Mouse (Mus musculus) kidney, embryonic 14.5 days (tissue): ENCODE results near the gene Abt1. TPM values are rescaled to one million over a fixed set of nuclear protein-coding genes. Genes with fewer than 3 reads are reported as not detected.

Experiments used
- ATAC-seq: fragments of 200-750 bp; cut with Nextera tagmentation; 2 replicates; pipeline ENCODE4 v1.8.0; 2017; ENCODE audit warnings: moderate number of reproducible peaks, mild to moderate bottlenecking, moderate TSS enrichment, moderate library complexity; ENCODE audit not compliant: low FRiP score, low TSS enrichment
- H3K27ac ChIP-seq: fragments of 300-500 bp; sonication (generic); 2 replicates; pipeline ENCODE4 v1.5.1; 2014; ENCODE audit warnings: low read depth, mild to moderate bottlenecking, low read length, moderate library complexity, mixed read lengths
- H3K27me3 ChIP-seq: fragments of 300-500 bp; sonication (generic); 2 replicates; pipeline ENCODE4 v1.6.1; 2014; ENCODE audit warnings: mild to moderate bottlenecking, low read length; ENCODE audit not compliant: control insufficient read depth, insufficient read depth
- H3K36me3 ChIP-seq: fragments of 300-500 bp; sonication (generic); 2 replicates; pipeline ENCODE4 v1.6.1; 2014; ENCODE audit warnings: low read length, mixed read lengths; ENCODE audit not compliant: control insufficient read depth, insufficient read depth
- H3K4me1 ChIP-seq: fragments of 300-500 bp; sonication (generic); 2 replicates; pipeline ENCODE4 v1.6.1; 2014; ENCODE audit warnings: low read length, mixed read lengths; ENCODE audit not compliant: control insufficient read depth, insufficient read depth
- H3K4me2 ChIP-seq: fragments of 300-500 bp; sonication (generic); replicated peaks from 2 replicates; pipeline ENCODE4 v1.6.1; 2014; ENCODE audit warnings: low read depth, mild to moderate bottlenecking, low read length
- H3K4me3 ChIP-seq: fragments of 300-500 bp; sonication (generic); 2 replicates; pipeline ENCODE4 v1.5.1; 2014; ENCODE audit warnings: mild to moderate bottlenecking, low read length
- H3K9ac ChIP-seq: fragments of 300-500 bp; sonication (generic); 2 replicates; pipeline ENCODE4 v1.6.1; 2014; ENCODE audit warnings: low read depth, mild to moderate bottlenecking, low read length, moderate library complexity
- H3K9me3 ChIP-seq: fragments of 300-500 bp; sonication (generic); 2 replicates; pipeline ENCODE4 v1.6.1; 2016; ENCODE audit warnings: low read length; ENCODE audit not compliant: control insufficient read depth
- WGBS: fragments of 180-500 bp; shearing (Covaris S2); extraction: QIAGEN DNeasy Blood & Tissue Kit; methylation state at CpG from one replicate; pipeline ENCODE4 v1.1.7; 2014; 5-methylcytosine and 5-hydroxymethylcytosine counted together
- polyA plus RNA-seq: library from polyadenylated mRNA; unstranded; fragments of >200 nt; fragmentation: Nextera tagmentation; extraction: Ambion mirVana; gene quantifications from 2 replicates; pipeline ENCODE4 v1.2.1, GENCODE M21; 2014

Abt1 gene
- polyA plus RNA-seq, 1 experiment from 2014 or later = 13.5 TPM

DNA sequence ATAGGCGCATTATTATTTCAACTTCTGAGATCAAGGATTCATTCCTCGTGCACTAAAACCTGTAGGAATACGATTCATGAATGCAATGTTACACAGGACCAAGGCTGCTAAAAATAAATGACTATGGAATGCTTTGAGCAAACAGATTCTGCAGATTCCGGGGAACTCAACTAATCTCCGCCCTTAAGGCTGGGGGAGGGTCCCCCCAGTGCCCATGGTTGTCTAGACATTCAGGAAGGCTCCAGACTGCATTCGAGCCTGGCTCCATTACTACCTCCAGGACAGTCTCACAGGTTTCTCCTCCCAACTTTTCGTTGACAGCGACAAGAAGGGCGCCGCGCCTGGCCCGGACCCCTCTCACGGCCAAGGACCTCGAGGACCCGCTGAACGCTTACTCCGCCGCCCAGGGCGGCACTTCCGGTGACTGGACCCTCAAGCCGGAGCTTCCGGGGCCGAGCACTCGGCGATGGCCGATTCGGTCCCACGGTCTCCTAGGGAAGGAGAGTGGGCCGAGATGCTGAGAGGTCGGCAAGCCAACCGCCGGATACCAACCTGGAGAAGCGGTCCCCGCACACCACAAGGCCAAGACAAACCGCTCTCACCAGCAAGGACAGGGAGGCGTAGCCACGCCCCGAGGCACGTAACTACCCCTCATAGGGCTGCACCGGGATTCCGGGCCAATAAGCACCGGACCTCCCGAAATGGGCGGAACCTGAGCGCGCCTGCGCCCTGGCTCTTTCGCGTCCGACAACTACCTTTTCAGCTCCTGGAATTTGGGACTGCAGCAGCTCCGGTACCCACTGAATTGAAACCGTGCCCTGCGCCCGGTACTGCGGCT is 54.9 kb downstream of the Abt1 start, which contains the start of gene Zfp322a:
TSS of gene Zfp322a (minus strand) at position 626 of the 838 bp plus-strand sequence.
- peak within 1 kb of the TSS; percentile 96 for H3K27ac ChIP-seq
- no peaks in the 10 kb centered on the region for H3K27me3 ChIP-seq
- peak within 1 kb of the TSS; percentile 67 for H3K4me3 ChIP-seq
- H3K9ac ChIP-seq = peak within 1 kb of the TSS; percentile 75
- peak; percentile 100 for ATAC-seq
- H3K36me3 ChIP-seq = peaks cover 6% of the 10 kb centered on the region
- peaks cover 10% of the 10 kb centered on the region; the same call in 1 of the 2 replicates for H3K4me1 ChIP-seq
- WGBS = under 1% methylated on average over 55 of the region's 55 CpGs
- peak within 1 kb of the TSS; percentile 43 for H3K4me2 ChIP-seq
- no peaks in the 10 kb centered on the region for H3K9me3 ChIP-seq

Other genes starting within 250 kb of the Abt1 start
- gene Vmn1r220, start 235.9 kb downstream of the Abt1 start, polyA plus RNA-seq = not detected in 2 replicates
- not detected in 2 replicates for gene Vmn1r221, start 209.7 kb downstream of the Abt1 start, polyA plus RNA-seq
- not detected in 2 replicates for gene Vmn1r222, start 187.9 kb downstream of the Abt1 start, polyA plus RNA-seq
- not detected in 2 replicates for gene Vmn1r223, start 176.7 kb downstream of the Abt1 start, polyA plus RNA-seq
- gene Zfp322a, start 54.7 kb downstream of the Abt1 start, polyA plus RNA-seq = 43.9 and 55.5 TPM in 2 replicates
- gene Btn1a1, start 42.0 kb upstream of the Abt1 start, polyA plus RNA-seq = 0.09 TPM in 2 replicates
- 0.31 and 0.87 TPM in 2 replicates for gene Btn2a2, start 65.0 kb upstream of the Abt1 start, polyA plus RNA-seq
- 6.1 and 9.9 TPM in 2 replicates for gene Hist1h4h, start 107.2 kb upstream of the Abt1 start, polyA plus RNA-seq
- 13.8 and 28.7 TPM in 2 replicates for gene Hist1h2af, start 110.0 kb upstream of the Abt1 start, polyA plus RNA-seq
- gene Hist1h3g, start 111.6 kb upstream of the Abt1 start, polyA plus RNA-seq = 8.2 and 12.5 TPM in 2 replicates
- gene Hist1h2bh, start 119.5 kb upstream of the Abt1 start, polyA plus RNA-seq = 1.4 and 2.9 TPM in 2 replicates
- gene Hist1h3f, start 120.2 kb upstream of the Abt1 start, polyA plus RNA-seq = 1.2 and 2.0 TPM in 2 replicates
- gene Hist1h4f, start 127.8 kb upstream of the Abt1 start, polyA plus RNA-seq = 1.1 and 2.9 TPM in 2 replicates
- 0.70 and 1.2 TPM in 2 replicates for gene Hist1h1d, start 129.4 kb upstream of the Abt1 start, polyA plus RNA-seq
- 11.4 and 15.4 TPM in 2 replicates for gene Hist1h3e, start 138.5 kb upstream of the Abt1 start, polyA plus RNA-seq
- gene Hist1h2ae, start 147.4 kb upstream of the Abt1 start, polyA plus RNA-seq = 114 and 155 TPM in 2 replicates
- 7.9 and 12.9 TPM in 2 replicates for gene Hist1h2bg, start 147.5 kb upstream of the Abt1 start, polyA plus RNA-seq
- gene Hist1h2bf, start 150.3 kb upstream of the Abt1 start, polyA plus RNA-seq = 6.7 and 10.8 TPM in 2 replicates
- gene Hist1h2ad, start 150.5 kb upstream of the Abt1 start, polyA plus RNA-seq = 2.9 and 5.3 TPM in 2 replicates
- gene Hist1h3d, start 151.9 kb upstream of the Abt1 start, polyA plus RNA-seq = 12.0 and 14.7 TPM in 2 replicates
- 113 and 136 TPM in 2 replicates for gene Hist1h4d, start 157.7 kb upstream of the Abt1 start, polyA plus RNA-seq
- gene Hist1h2be, start 197.3 kb upstream of the Abt1 start, polyA plus RNA-seq = 2.9 and 3.1 TPM in 2 replicates
- gene Hist1h1e, start 198.7 kb upstream of the Abt1 start, polyA plus RNA-seq = 17.6 and 20.4 TPM in 2 replicates